Mouse (Mus musculus) kidney, postnatal 36 days (tissue): ENCODE data around the gene Gdpgp1.

Source experiments
- DNase-seq, 2 experiments: peaks; one replicate each; pipeline ENCODE4 v3.0.0; 2021 to 2022; ENCODE audit warnings: mixed read lengths in 2 of 2

The Gdpgp1 gene

DNA sequence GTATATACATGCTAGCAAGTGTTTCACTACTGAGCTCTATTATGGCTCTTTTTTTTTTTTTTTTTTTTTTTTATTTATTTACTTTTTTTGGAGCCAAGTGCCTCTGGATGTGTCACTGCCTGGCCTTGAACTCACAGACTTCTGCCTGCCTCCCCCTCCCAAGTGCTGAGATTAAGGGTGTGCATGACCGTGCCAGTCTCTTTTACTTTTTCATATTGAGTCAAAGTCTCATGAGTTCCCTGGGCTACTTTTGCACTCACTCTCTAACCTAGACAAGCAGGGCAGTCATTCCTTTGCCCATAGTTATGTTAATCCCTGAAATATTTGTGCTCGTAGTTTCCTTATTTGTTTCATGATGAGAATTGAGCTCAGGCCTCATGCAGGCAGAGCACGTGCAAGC is 49.0 kb downstream of the Gdpgp1 start:
- DNase-seq, result no peak

DNA sequence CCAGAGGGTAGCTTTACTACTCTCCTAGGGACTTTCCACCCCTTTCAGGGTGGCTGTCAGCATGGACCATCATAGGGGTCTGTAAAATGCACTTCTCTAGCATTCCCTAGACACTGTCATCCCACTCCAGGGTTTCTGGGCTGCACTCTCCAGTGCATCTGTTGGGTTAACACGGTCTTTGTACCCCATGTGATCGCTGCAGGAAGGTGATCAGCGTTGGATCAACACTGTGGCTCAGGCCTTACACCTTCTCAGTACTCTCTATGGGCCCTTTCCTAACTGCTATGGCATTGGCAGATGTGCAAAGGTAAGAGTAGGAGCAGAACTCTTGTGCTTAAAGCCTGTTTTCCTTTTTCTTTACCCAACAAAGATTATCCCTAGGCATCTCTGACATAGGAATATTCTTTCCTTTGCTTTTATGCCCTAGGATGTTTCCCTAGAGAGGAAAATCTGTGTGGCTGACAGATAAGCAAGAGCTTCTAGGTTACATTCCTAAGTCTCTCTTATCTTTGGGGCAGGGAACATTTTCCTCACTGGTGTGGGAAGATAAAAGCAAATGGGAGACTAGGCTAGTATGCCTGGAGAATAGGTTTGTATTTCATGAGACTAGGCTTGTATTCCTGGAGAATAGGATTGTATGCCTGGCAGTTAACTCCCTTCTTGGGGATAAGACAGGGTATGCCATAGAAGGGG is 50.7 kb downstream of the Gdpgp1 start:
- no peak for DNase-seq

DNA sequence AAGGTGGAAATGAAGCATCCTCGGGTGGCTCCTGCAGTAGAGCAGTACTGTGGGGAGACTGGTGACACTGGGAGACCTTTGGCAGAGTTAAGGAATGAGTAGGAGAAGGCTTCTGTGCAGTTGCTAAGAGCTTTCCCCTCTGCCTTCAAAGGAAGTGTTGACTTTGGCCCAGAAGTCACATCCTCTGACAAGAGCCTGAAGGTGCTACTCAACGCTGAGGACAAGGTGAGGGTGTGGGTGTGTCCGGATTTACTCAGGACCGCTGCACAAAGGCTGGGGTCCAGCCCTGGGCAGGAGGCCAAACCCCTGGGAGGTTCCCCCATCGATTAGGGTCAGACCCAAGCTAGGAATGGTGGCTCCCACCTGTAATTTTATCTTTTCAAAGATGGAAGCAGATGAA is 51.7 kb downstream of the Gdpgp1 start:
- DNase-seq, result no peak

DNA sequence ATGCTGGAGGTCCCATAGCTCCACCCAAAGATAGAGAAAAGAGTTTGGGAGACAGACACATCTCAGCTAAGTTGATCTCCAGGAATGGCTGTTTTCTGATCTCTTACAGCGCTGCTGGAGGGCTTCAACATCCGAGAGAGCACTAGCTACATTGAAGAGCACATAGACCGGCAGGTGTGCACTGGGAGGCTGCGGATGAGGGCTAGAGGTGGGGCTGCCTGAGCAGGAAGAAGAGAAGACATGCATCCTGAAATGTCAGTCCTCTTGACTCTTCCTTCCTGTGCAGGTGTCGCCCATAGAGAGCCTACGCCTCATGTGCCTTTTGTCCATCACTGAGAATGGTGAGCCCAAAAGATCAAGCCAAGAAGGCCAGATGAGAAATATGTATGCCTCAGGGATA is 53.1 kb downstream of the Gdpgp1 start:
- no peak for DNase-seq

DNA sequence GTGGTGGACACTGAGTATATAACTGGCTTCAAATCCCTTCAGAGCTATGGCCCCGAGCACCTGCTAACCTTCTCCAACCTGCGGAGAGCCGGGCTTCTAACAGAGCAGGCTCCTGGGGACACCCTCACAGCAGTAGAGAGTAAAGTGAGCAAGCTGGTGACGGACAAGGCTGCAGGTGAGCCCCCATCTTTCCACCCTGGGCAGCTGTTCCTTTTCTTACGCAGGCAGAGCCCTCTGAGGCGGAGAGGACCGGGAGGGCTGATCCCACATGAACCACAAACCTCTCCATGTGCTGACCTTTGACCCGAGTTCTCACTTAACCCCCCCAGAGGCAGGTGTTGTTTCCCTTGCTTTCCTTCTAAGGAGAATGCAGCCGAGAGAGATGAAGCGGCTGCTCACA is 55.1 kb downstream of the Gdpgp1 start:
- no peak for DNase-seq
